Mouse (Mus musculus): ENCODE results near the gene Rara.
A peak's percentile ranks its signal among the peaks of the same experiment; 100 is the strongest.

Gene Rara

DNA sequence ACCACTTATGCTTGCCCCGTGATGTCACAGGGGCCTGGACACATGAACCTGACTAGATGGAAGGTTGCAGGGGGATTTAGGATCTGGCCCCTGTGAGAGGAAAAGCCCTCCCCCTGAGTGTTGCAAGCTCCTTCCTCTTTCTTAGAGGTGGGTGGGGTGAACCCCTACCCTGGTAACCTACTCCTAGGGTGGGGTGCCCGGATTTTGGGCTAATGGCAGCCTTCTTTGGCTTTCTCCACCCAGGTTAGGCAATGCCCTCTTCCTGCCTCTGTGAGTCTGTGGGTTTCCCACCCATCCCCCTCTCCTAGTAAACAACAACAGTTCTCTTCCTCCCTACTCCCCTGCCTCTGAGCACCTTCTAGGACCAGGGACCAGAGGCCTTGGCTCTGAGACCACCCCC lies 25.1 kb downstream of the Rara start:
- DNase-seq (ENCODE audit: low spot score in 2 of 2), result peak in 1 of 2 experiments; percentile 51

DNA sequence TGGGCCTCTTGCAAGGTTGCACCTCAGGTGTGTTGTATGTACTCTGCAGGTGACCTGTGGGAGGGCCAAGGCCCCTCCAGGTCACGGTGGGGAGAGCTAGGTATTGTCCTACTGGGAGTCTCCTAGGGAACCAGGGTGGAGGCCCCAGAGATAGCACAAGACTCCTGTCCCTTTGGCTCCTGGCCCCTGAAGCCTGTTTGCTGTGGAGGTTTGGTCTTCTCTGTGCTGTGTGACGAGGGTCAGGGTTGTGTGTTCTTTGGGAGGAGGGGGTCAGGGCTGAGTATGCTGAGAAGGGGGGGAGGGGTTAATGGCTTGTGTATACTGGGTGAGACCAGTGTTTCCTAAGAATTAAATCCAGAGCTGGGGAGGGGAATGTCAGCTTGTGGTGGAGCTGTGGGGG lies 25.7 kb downstream of the Rara start:
- DNase-seq (ENCODE audit: low spot score in 2 of 2), result no peak

DNA sequence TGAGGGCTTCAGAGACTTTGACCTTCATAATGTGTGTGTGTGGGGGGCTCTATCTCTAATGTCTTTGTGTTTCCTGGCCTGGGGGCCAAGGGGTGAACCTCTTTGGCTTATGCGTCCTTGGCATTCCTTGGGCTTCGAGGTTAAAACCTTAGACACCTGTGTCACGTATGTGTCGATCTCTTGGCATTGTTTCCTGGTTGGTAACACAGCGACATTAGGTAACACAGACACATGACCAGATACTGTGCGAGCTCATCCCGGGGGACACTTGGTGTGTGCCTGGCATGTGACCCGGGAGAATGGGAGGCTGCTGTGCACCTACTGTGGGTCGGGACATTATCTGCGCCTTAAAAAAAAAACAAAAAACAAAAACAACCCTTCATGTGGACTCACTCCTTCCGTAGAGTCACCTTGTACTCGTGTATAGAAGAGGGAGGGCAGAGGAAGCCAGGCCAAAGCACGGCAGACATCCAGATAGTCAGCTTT lies 26.3 kb downstream of the Rara start:
- no peak for DNase-seq (ENCODE audit: low spot score in 2 of 2)

DNA sequence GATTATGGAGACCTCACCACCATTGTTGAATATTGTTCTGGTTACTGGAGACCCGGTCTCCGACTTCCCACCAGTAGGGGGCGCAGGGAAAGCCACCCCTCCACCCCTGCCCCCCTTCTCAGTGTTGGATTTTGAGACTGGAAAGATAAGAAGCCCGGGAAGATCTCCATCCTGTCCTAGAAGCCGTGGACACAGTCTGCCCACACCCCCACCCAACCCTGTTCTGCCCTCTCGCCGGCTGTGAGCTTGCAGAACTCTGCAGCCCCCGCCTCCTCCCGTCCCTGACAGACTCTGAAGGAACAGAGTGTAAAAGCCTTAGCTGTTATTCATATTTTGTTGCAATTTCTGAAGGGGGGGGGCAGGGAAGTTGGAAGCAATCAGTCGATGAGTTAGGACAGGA lies 26.8 kb downstream of the Rara start:
- peak; percentile 62 to 88 for DNase-seq (ENCODE audit: low spot score in 2 of 2)

DNA sequence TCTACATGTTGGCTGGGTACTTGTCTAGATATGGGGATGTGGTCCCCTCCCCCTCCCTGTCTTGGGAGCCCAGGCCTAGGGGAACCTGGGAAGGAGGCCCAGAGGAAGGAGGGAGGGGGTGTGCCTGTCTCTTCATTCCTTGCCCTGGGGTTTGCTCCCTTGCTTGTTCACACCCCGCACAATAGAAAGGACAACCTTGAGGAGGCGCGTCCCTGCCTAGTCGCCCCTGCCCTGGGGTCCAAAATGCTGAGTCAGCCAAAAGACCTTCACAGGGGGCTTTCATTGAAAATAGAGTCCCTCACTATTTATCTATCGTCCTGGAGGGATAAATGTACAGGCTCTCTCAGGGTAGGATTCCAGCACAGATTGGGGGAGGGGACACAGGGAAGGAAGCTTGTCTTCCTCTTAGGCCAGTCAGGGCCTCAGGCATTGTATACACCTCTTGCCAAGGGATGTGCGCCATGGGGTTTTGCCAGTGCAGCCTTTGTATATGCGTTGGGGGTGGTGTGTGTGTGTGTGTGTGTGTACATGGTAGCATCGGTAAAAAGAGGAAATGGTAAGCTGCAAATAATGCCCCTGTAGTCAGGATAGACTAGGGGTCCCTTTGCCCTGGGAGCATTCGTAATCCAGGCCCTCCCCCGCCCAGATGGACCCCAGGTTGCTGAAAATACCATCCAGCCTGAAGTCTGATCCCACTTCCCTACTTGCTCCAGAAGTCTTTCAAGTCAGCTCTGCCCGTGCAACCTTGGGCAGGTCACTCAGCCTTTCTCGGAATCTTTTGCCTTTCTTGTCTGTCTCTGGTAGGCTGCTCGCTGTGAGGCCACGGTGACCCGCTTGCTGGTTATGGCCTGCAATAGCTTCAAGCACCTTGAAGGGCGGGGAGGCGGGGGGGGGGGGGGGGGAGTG lies 27.4 kb downstream of the Rara start:
- DNase-seq (ENCODE audit: low spot score in 2 of 2), result no peak

DNA sequence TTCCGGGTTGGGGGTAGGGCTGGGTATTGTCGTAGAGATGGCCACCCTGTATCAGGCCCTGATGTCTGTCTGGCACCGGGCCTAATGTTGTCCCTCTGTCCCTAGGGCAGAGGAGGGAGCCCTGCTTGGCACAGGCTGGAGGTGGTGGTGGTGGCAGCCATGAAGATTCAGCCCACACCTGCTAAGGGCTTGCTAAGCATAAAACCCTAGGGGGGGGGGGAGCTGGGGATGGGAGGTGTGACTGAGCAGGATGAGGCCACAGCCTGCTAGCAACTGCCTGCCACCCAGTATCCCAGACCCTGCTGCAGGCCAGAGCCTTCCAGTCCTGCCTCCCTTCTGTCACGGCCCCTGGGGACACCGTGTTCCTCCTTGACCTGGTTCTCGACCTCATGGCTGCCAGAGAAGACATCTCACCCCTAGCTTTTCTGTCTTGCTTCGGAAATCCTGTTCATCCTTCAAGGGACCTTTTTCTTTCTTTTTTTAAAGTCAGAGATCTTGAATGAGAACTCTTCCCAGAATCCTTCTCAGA lies 28.2 kb downstream of the Rara start:
- no peak for DNase-seq (ENCODE audit: low spot score in 2 of 2)

DNA sequence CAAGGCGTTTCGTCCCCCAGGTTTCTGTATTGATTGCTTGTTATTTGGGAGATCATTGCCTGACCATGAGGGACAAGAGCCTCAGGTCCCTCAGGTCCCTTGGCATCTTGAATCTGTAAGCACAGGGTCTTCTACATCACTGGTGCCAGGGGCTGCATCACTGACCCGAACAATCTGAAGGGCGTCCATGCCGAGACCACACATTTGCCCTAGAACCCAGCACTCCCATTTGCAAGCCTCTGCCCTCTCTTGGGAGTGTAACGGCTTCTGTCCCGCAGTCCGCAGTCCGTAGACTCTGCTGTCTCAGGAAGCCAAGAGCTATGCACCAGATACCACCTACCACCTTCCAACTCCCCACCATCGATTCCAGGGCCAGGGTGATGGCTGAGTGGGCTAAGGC lies 28.7 kb downstream of the Rara start:
- DNase-seq (ENCODE audit: low spot score in 2 of 2), result no peak

DNA sequence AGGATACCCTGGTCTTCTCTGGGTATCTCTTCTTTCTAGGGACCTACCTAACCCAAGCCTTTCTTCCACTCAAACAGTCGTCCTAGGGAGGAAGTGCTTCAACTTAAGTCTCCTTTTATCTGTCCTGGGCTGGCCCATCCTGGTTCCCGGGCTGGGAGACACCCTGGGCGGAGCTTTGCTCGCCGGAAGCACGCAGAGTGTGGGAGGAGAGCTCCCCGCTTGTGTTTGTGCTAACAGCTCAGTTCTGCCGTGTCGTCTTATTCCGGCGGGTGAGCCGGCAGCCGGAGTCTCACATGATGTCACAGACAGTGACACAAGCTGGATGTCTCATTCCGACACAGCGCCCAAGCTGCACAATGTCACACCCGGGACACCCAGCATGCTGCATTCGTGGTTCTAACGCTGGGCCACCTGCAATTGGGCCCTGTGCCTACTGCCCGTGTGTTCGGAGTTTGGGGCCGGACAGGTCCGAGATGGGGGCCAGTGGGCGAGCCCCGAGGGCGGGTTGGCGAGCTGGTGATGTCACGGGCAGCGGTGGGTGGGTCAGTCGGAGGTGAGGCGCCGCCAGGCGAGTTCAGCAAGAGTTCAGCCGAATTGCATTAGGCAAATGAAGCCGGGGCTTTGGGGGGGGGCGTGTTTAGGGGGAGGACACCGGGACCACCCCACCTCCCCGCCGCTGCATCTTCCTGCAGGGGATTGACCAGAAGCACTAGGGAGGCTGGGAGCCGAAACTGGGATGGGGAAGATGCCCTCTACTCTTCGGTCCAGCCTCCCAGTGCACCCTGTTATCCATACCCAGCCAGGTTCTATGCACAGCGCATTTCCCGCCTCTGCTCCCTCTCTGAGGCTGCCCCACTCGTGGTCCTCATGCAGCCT lies 32.1 kb downstream of the Rara start:
- peak; percentile 73 to 83 for DNase-seq (ENCODE audit: low spot score in 2 of 2)

DNA sequence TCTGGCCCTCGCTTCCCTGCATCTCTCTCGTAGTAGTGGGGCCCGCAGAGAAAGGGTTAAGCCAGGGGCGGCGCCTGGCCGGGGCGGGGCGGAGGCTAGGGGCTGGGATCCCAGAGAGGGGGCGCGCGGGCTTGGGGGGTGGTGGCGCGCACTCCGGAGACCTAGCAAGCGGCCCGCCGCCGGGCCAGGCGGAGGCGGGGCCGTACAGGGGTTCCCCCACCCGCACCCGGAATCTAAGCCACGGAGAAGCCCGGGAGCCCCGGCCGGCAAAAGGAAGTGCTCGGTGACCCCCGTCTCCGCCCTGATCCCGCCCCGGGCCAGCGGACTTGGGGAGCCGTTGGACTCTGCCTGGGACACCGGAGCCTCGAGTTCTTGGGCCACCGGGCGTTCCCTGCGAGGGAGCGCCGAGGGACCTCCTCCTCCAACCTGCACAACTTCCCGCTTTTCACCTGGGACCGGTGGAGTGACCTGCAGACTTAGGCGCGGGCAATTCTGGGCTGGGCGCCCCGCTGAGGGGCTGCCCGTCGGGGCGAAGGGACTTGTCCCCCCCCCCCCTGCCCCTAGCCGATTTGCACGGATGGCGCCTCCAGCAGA lies 32.8 kb downstream of the Rara start:
- DNase-seq (ENCODE audit: low spot score in 2 of 2), result peak; percentile 67 to 81

DNA sequence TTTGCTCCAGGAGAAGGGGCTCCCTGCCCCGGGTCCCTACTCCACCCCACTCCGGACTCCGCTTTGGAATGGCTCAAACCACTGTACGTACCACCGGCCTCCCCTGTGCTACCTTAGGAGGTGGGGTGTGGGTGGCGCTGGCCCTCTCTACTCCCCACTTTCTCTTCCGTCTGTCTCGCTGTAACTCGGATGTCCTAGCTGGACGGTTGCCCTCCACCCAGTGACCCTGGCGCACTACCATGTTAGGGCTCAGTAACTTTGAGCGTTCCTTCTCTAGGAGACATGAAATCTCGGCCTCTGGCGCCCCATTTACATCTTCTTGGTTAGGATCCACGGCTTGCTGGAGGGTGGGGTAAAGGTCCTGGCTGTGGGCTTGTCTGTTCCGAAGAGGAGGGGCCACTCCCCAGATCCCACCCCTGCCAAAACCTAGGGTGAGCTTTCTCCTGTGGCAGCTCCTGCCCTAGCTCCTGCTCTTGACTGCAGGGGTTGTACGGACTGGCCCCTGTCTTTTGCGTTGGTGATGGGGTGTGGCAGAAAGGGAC lies 33.5 kb downstream of the Rara start:
- DNase-seq (ENCODE audit: low spot score in 2 of 2), result no peak

DNA sequence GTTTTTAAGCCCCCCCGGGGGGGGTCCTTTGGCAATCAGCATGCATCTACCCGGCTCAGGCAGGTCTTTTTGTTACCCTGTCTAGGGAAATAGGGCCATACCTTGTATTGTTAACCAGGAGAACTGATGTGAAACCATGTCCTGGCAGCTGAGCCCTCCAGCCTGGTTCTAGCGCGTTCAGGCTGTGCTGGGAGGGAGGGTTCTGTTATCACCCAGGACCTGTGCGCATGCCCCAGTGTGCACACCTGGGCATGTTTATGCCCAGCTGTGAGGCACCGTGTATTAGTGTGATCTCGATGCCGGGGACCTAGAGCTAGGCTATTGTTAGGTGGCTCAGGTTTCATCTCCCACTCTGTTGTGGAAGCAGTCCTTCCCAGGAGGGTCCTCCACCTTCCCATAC lies 34.1 kb downstream of the Rara start:
- no peak for DNase-seq (ENCODE audit: low spot score in 2 of 2)

DNA sequence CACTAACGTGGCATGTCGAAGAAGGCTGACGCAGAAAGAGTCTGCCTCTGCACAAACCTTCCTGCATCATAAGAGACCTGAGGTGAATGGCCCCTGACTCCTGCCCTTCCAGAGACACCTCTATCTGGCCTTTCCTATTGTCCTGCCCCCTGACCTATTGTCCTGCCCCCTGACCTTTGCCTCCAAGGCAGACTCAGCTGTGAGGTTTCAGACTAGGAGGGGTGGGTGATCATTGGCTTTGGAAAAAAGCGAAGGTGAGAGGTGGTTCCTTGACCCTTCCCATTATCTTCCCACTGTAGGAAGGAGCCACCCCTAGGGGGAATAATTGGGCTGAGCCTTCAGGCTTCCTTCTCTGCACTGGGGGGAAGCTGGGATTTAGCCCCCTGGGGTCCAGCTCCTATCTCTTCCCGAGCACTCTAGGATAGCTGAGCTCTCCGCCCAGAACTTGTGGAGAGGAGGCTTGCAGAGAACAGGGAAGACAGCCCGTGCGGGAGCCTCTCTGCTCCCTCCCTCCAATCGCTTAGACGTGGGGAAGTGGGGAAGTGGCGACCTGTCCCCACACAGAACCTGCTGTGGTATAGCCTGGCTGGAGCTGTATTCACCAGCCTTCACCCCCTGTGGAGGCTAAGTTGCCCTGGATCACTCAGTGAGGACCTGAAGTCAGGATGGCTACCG lies 34.9 kb downstream of the Rara start:
- no peak for DNase-seq (ENCODE audit: low spot score in 2 of 2)

DNA sequence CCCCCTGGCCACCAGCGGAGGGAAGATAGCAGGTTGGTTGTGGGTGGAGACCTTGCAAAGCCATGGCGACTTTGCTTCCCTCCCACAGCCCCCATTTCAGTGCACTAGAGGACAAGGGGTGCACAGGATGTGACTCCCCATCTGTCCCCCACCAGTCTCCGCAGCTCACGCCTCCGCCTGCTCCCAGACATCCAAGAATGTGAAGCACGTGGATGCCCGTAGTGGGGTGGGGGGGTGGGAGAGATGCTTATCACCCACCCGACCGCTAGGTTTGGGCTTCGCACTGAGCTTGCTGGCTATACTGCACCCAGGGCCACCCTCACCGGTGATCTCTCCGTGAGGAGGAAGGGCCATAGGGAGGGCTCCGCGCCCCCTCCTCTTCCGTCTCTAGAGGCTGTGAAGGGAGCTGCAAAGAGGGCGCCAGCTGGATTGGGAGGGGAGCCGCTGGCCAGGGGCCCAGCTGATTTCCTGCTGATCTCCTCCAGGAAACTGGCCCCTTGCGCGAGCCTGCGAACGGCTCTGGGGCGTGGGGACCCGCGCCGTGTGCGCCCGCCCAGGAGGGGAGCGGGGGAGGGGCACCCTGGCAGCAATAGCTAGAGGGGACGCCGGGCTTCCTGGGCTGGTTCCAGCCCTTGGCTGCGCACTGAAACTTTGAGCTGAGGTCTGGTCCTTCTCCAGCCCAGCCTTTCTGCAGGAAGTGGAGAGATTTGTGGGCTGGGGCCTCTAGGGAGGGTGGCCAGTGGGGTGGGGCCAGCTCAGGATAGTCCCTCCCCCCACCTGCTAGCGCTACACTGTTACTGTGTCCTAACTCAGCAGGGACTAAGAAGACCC lies 35.8 kb downstream of the Rara start:
- DNase-seq (ENCODE audit: low spot score in 2 of 2), result peak in 1 of 2 experiments; percentile 62

DNA sequence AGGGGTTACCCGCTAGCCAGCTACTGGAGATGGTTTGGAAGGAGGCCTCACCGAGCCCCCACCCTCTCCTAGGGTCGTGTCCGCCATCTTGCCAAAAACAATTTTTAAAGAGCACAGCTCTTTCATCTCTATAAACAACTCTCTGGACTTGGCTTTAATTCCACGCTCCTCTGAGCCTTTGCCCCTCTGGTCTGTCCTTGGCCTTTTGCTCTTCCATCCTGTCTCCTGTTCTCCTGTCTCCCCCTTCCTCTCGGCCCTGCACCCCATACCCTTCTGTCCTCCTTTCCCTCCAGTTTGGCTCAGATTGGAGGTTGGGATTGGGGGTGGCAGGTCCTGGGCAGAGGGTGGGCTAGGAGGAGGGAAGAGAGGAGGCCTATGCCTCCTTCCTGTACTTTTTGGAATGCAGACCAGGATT lies 36.6 kb downstream of the Rara start:
- DNase-seq (ENCODE audit: low spot score in 2 of 2), result no peak

DNA sequence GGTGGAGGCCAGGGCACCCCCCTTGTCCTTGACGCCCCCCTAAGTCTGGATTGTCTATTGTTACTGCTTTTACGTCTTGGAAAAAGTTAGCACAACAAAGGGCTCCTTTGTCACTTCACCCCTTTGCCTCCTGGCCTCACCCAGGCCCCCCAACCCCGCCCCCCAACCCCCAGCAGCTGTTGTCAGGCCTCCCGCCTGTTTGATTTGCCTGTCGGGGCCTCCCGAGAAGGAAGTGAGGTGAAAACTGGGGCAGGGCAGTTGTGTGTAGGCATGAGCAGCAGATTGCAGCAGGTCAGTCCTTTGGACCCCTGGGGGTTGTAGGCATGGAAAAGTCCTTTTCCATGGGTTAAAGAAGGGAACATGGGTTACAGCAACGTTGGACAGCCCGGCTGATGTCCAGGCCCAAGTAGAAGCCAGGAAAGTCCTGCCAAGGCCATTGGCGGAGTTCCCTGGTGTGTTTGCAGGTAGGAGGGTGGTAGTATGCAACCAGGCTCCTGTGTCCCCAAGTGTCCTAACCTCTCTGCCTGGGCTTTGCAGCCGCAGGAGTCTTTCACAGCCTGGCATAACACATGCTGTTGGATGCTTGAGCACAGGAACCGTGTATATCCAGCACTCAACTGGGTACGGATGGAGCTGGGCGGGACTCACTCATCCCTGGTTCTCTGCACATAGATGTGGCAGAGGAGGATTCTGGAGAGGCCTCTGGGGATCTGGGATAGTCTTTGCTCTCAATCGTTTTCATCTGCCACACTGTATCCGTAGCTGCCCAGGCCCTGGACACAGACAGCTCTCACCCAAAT lies 37.2 kb downstream of the Rara start:
- no peak for DNase-seq (ENCODE audit: low spot score in 2 of 2)

DNA sequence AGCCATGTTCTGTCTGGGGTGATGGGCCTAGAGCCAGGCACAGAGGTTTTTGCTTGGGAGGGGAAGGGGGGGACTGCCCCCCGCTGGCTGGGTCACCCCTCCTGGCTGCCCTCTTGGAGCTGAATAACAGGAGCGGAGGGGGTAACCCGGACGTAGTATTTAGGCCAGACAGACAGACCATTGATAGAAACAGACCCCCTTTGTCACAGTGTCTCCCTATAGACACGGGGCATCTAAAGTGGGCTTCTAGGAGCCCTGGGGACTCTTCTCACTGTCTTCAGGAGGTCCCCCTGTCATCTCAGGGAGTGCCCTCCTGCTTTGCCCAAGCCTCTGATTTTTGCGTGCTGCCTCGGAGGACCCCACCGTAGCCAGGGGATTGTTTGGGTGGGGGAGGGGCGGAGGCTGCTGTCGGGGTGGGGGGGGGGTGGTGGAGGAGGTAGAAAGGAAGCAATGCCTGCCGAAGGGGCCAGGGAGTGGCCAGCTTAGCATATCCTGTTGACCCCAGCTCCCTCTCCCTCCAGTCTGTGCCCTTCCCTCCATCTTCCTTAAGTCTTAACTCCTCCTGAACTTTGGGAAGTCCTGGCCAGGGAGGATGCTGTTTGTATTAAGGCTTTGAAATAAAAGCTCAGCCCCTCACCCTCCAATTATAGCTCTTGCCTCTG lies 37.9 kb downstream of the Rara start:
- DNase-seq (ENCODE audit: low spot score in 2 of 2), result no peak

DNA sequence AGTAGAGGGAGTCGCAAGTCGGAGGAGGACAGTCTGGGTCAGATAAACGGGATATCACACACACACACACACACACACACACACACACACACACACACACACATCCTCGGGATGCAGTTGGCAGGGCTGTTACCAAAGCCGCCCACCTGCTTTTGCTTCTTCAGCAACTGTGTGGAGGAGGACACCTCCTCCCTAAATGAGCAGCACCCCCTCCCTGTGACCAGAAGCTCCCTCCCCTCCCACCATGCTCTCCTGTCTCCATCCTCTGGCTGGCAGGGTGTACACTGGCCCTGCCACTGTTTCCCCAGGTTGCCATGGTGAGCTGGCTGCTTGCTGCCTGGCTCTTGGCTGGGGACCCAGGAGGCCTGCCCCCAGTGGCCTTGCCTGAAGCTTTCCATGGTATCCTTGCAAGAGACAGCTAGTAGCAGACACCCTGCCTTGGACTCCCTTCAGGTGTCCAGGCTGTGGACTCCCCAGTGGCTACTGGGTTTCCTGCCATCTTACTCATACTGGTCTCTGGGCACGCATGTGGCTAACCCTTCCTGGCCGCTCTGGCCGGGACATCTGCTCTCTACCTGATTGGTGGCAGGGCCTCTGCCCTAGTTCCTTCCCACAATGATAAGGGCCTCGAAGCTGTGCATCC lies 39.0 kb downstream of the Rara start:
- DNase-seq (ENCODE audit: low spot score in 2 of 2), result no peak

DNA sequence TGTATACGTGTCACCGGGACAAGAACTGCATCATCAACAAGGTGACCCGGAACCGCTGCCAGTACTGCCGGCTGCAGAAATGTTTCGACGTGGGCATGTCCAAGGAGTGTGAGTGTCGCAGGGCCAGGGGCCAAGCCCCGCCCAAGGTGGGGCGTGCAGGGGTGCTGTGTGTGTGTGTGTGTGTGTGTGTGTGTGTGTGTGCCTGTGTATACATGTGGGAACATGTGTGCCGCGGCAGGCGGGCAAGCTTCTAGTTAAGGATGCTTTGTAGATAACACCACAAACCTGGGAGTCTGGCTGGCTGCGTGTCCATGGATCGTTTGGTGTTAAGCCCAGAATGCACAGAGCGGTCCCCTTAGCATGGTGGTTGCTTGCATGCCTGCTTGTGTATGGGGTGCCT lies 40.5 kb downstream of the Rara start:
- no peak for DNase-seq (ENCODE audit: low spot score in 2 of 2)
